Mouse (Mus musculus) CH12.LX (cell line): ENCODE measurements at regions not wholly inside any gene's neighbourhood (a gene's known extent, or its start where the extent isn't known, plus 50 kb on each side); places are given as distances from the start of the nearest gene placed in this dataset.

Experiments used
- DNase-seq: peaks from one replicate; pipeline ENCODE4 v3.0.0-alpha.2; 2013; ENCODE audit errors: extremely low read depth
- H3K27ac ChIP-seq: 2 replicates; pipeline ENCODE4 v1.5.1; 2012; ENCODE audit warnings: low read depth, mild to moderate bottlenecking, control low read depth, moderate library complexity; ENCODE audit not compliant: insufficient read depth
- H3K27me3 ChIP-seq: replicated peaks from 2 replicates; pipeline ENCODE3; 2012; ENCODE audit warnings: inconsistent platforms
- H3K36me3 ChIP-seq, 2 experiments: replicated peaks in 1 of 2; 2 replicates each; pipeline versions ENCODE3 to v1.6.1; 2012; ENCODE audit warnings: inconsistent platforms in 1 of 2, low read length in 1 of 2, mild to moderate bottlenecking in 1 of 2, mixed read lengths in 1 of 2, moderate library complexity in 1 of 2; ENCODE audit not compliant: control insufficient read depth in 1 of 2, insufficient read depth in 1 of 2
- H3K4me1 ChIP-seq, 2 experiments: 2 replicates each; pipeline ENCODE4 v1.6.1; 2012; ENCODE audit warnings: inconsistent platforms in 1 of 2, moderate library complexity in 1 of 2; ENCODE audit not compliant: insufficient read depth in 2 of 2, control insufficient read depth in 1 of 2
- H3K4me2 ChIP-seq: 2 replicates; pipeline ENCODE4 v1.6.1; 2012; ENCODE audit warnings: low read depth, mild to moderate bottlenecking, control low read depth; ENCODE audit not compliant: poor library complexity, insufficient read depth, severe bottlenecking
- H3K4me3 ChIP-seq, 3 experiments: fragments of 150-350 bp in 1 of 3; sonication (generic) in 1 of 3; replicated peaks in 1 of 3; 2 replicates each; pipeline versions ENCODE3 to v1.5.1; 2011 to 2012; ENCODE audit warnings: low read depth in 2 of 3, low read length in 2 of 3, mild to moderate bottlenecking in 2 of 3, moderate library complexity in 2 of 3, control low read depth in 1 of 3, improper control_type of control experiment in 1 of 3, inconsistent platforms in 1 of 3, mixed read lengths in 1 of 3; ENCODE audit not compliant: poor library complexity in 1 of 3
- H3K79me2 ChIP-seq: replicated peaks from 2 replicates; pipeline ENCODE4 v1.6.1; 2012; ENCODE audit warnings: mild to moderate bottlenecking, moderate library complexity; ENCODE audit not compliant: control insufficient read depth, poor library complexity, insufficient read depth, severe bottlenecking; ENCODE audit errors: extremely low read depth
- H3K9ac ChIP-seq: 2 replicates; pipeline ENCODE4 v1.6.1; 2012; ENCODE audit warnings: low read depth, mild to moderate bottlenecking, control low read depth, moderate library complexity; ENCODE audit not compliant: insufficient read depth
- H3K9me3 ChIP-seq: replicated peaks from 2 replicates; pipeline ENCODE3; 2012; ENCODE audit warnings: low read length, inconsistent platforms, mixed read lengths
- CHD1 ChIP-seq: IDR thresholded peaks from 2 replicates; pipeline ENCODE4 v1.6.1; 2012; ENCODE audit warnings: low read depth, low read length, improper control_type of control experiment, inconsistent platforms
- CHD2 ChIP-seq: IDR thresholded peaks from 2 replicates; pipeline ENCODE4 v1.6.1; 2011; ENCODE audit warnings: low read length, improper control_type of control experiment
- ETS1 ChIP-seq: conservative IDR thresholded peaks from 2 replicates; pipeline ENCODE4 v1.6.1; 2012; ENCODE audit warnings: low read depth, mild to moderate bottlenecking, inconsistent platforms, low read length, improper control_type of control experiment, moderate library complexity
- HCFC1 ChIP-seq: IDR thresholded peaks from 2 replicates; pipeline ENCODE4 v1.6.1; 2012; ENCODE audit warnings: low read depth, mild to moderate bottlenecking, inconsistent platforms, low read length, improper control_type of control experiment
- IRF4 ChIP-seq: IDR thresholded peaks from 2 replicates; pipeline ENCODE4 v1.6.1; 2014; ENCODE audit warnings: low read depth, mild to moderate bottlenecking, inconsistent platforms, low read length, improper control_type of control experiment
- JUN ChIP-seq: IDR thresholded peaks from 2 replicates; pipeline ENCODE4 v1.6.1; 2011; ENCODE audit warnings: low read depth, mild to moderate bottlenecking, low read length, improper control_type of control experiment, moderate library complexity; ENCODE audit not compliant: insufficient read depth
- JUND ChIP-seq: conservative IDR thresholded peaks from 2 replicates; pipeline ENCODE4 v1.6.1; 2011; ENCODE audit warnings: low read depth, low read length, improper control_type of control experiment
- KAT2A ChIP-seq: IDR thresholded peaks from 2 replicates; pipeline ENCODE4 v1.6.1; 2012; ENCODE audit warnings: low read length, improper control_type of control experiment, inconsistent platforms; ENCODE audit not compliant: insufficient replicate concordance
- MXI1 ChIP-seq: IDR thresholded peaks from 2 replicates; pipeline ENCODE4 v1.6.1; 2011; ENCODE audit warnings: mild to moderate bottlenecking, low read depth, low read length, improper control_type of control experiment
- MYC ChIP-seq: IDR thresholded peaks from 2 replicates; pipeline ENCODE4 v1.6.1; 2011; ENCODE audit warnings: low read depth, mild to moderate bottlenecking, improper control_type of control experiment, low read length
- NELFE ChIP-seq: IDR thresholded peaks from 2 replicates; pipeline ENCODE4 v1.6.1; 2011; ENCODE audit warnings: low read depth, low read length, improper control_type of control experiment
- POLR2A ChIP-seq: IDR thresholded peaks from 2 replicates; pipeline ENCODE4 v1.6.1; 2011; ENCODE audit warnings: low read depth, mild to moderate bottlenecking, improper control_type of control experiment, low read length
- POLR2AphosphoS2 ChIP-seq: IDR thresholded peaks from 2 replicates; pipeline ENCODE4 v1.6.1; 2011; ENCODE audit warnings: low read depth, low read length, improper control_type of control experiment
- RAD21 ChIP-seq: IDR thresholded peaks from 2 replicates; pipeline ENCODE4 v1.6.1; 2011; ENCODE audit warnings: low read depth, mild to moderate bottlenecking, low read length, improper control_type of control experiment, moderate library complexity
- RCOR1 ChIP-seq: conservative IDR thresholded peaks from 2 replicates; pipeline ENCODE4 v1.6.1; 2012; ENCODE audit warnings: low read depth, mild to moderate bottlenecking, inconsistent platforms, low read length, improper control_type of control experiment
- SMC3 ChIP-seq: IDR thresholded peaks from 2 replicates; pipeline ENCODE4 v1.6.1; 2011; ENCODE audit warnings: low read depth, low read length, improper control_type of control experiment
- USF2 ChIP-seq: conservative IDR thresholded peaks from 2 replicates; pipeline ENCODE4 v1.6.1; 2011; ENCODE audit warnings: low read depth, low read length, improper control_type of control experiment
- ZKSCAN1 ChIP-seq: IDR thresholded peaks from 2 replicates; pipeline ENCODE4 v1.6.1; 2012; ENCODE audit warnings: low read depth, inconsistent platforms, low read length, improper control_type of control experiment, borderline replicate concordance
- dilution Hi-C: fragments of 300-500 bp; cut with MboI; formaldehyde crosslinking; loops from 2 replicates; pipeline ENCODE4 v1.14.3; 2020; ENCODE audit warnings: low sequenced_read_pairs; ENCODE audit not compliant: extremely low pct_unique_long_range_greater_than_20kb, extremely low pct_ligation_motif_present
- in situ Hi-C: fragments of 300-500 bp; cut with MboI; formaldehyde crosslinking; loops from 3 replicates; pipeline ENCODE4 v1.14.3; 2019; ENCODE audit warnings: low sequenced_read_pairs, low pct_ligation_motif_present, low pct_unique_long_range_greater_than_20kb, mixed read lengths

DNA sequence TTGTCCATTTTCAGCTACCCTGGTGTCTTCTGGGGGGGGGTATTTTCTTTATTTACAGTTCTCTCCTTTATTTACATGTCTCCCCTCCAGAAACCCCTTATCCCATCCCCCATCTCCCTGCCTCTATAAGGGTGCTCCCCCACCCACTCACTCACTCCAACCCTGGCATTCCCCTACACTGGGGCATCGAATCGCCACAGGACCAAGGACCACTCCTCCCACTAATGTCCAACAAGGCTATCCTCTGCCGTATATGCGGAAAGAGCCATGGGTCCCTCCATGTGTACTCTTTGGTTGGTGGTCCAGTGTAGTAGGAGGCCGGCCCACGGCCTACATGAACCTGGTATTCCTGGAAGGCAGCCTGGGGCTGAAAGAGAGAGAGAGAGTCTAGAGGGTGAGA is 82.9 kb upstream of the Cop1 start:
- Histone ChIP-seq H3K9ac (no peak overlapping the region), H3K4me2 (no peak overlapping the region), H3K36me3 (no peaks in the 10 kb centered on the region), H3K4me3 (no peak overlapping the region), H3K27me3 (no peaks in the 10 kb centered on the region), H3K9me3 (no peaks in the 10 kb centered on the region), H3K27ac (no peak overlapping the region), H3K4me1 (peaks cover 0 to 3% of the 10 kb centered on the region in 2 experiments; a peak in 2 of 4 replicates), H3K79me2 (no peaks in the 10 kb centered on the region)
- dilution Hi-C loops (no loop called here), in situ Hi-C loops (loop anchor here (25.0 kb wide), 1 partner anchor 287 kb away; no protein-coding TSS in a partner anchor)
- TF ChIP-seq MXI1 (no peak), ETS1 (no peak), IRF4 (no peak), KAT2A (no peak)
- DNase-seq, result no peak

GRCm38 (mm10) chr1:159149721-159150120 is 82.4 kb upstream of the Cop1 start:
- Histone ChIP-seq H3K9ac (no peak overlapping the region), H3K27me3 (no peaks in the 10 kb centered on the region), H3K27ac (no peak overlapping the region), H3K79me2 (no peaks in the 10 kb centered on the region), H3K4me2 (no peak overlapping the region), H3K4me1 (peaks cover 0 to 3% of the 10 kb centered on the region in 2 experiments; a peak in 2 of 4 replicates), H3K36me3 (no peaks in the 10 kb centered on the region), H3K9me3 (no peaks in the 10 kb centered on the region), H3K4me3 (no peak overlapping the region)
- TF ChIP-seq SMC3 (no peak), JUND (no peak), USF2 (no peak), POLR2A (no peak), MYC (no peak), IRF4 (no peak), NELFE (no peak), POLR2AphosphoS2 (no peak), ETS1 (no peak)
- no peak for DNase-seq
- dilution Hi-C loops, result no loop called here
- in situ Hi-C loops, result loop anchor here (25.0 kb wide), 1 partner anchor 287 kb away; no protein-coding TSS in a partner anchor

GRCm38 (mm10) chr1:159150351-159150750 is 81.8 kb upstream of the Cop1 start:
- no peak for DNase-seq
- Histone ChIP-seq H3K27ac (no peak overlapping the region), H3K4me2 (no peak overlapping the region), H3K79me2 (no peaks in the 10 kb centered on the region), H3K4me3 (no peak overlapping the region), H3K9ac (no peak overlapping the region), H3K27me3 (no peaks in the 10 kb centered on the region), H3K9me3 (no peaks in the 10 kb centered on the region), H3K36me3 (no peaks in the 10 kb centered on the region), H3K4me1 (peaks cover 0 to 3% of the 10 kb centered on the region in 2 experiments; a peak in 2 of 4 replicates)
- in situ Hi-C loops, result no loop called here
- no peak for TF ChIP-seq CHD2
- TF ChIP-seq RAD21, result no peak
- no peak for TF ChIP-seq CHD1
- TF ChIP-seq ZKSCAN1, result no peak
- TF ChIP-seq MYC, result no peak
- TF ChIP-seq JUN, result no peak
- TF ChIP-seq RCOR1, result no peak
- no peak for TF ChIP-seq HCFC1
- no peak for TF ChIP-seq USF2
- TF ChIP-seq ETS1, result no peak
- dilution Hi-C loops, result no loop called here
